Mouse (Mus musculus) heart, adult 2 months (tissue): ENCODE measurements around the gene Crot.

ENCODE experiments used
- CTCF ChIP-seq: fragments of 200-600 bp; IDR thresholded peaks from 2 replicates; pipeline ENCODE4 v1.8.1; 2022; ENCODE audit warnings: antibody characterized with exemption, mild to moderate bottlenecking, moderate library complexity
- POLR2A ChIP-seq: fragments of 200-500 bp; IDR thresholded peaks from 2 replicates; pipeline ENCODE4 v1.6.1; 2011; ENCODE audit warnings: mild to moderate bottlenecking, low read depth, low read length, control low read depth; ENCODE audit not compliant: insufficient read depth

DNA sequence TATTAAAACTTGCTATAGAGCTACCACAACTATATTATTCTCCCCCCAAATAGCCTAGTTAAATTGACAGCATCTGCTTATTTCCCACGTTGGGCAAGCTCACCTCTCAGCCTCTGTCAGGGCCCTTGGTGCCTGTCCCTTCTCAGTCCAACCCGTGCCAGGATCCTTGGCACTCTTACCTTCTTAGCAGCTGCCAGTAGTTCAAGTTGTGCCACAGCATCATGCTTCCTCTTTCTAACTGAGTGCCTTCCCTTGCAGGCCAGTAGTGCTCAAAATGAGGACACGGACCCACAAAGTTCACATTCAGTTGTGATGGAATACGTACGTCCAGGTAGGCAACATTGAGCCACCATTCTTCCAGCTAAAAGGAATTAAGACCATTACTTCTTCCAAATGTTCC lies 9.2 kb downstream of the Crot start:
- TF ChIP-seq POLR2A (no peak), CTCF (no peak)
